Mouse (Mus musculus): ENCODE data around the gene Yes1. TPM values are rescaled to one million over a fixed set of nuclear protein-coding genes. Genes with fewer than 3 reads are reported as not detected.
"Not testable (repeated sequence)": the region's sequence is repeated elsewhere in the genome, so short reads cannot be mapped to it uniquely, and the experiment has no call there.

Yes1 gene
- polyA plus RNA-seq, 1 experiment from 2014 or later: 42.4 TPM

GRCm38 (mm10) chr5:32713703-32714467, 102.9 kb downstream of the Yes1 start:
- ATAC-seq (ENCODE audit: low read depth): peak; percentile 99
- H3K9ac ChIP-seq (ENCODE audit: low read length): peak overlapping the region; percentile 78
- H3K27me3 ChIP-seq (ENCODE audit: control insufficient read depth, insufficient read depth, low read depth, low read length): no peaks in the 10 kb centered on the region
- WGBS: under 1% methylated on average over 55 of the region's 55 CpGs
- H3K36me3 ChIP-seq (ENCODE audit: control insufficient read depth, insufficient read depth, low read length): no peaks in the 10 kb centered on the region
- H3K4me2 ChIP-seq (ENCODE audit: low read depth, low read length): peak overlapping the region; percentile 75
- H3K4me3 ChIP-seq (ENCODE audit: low read length): peak overlapping the region; percentile 72
- no peaks in the 10 kb centered on the region for H3K9me3 ChIP-seq (ENCODE audit: control insufficient read depth, low read length)
- peak overlapping the region; percentile 96 for H3K27ac ChIP-seq (ENCODE audit: low read length)
- H3K4me1 ChIP-seq (replicated peaks; ENCODE audit: control insufficient read depth, insufficient read depth, low read length): peaks cover 3% of the 10 kb centered on the region; the same call in 1 of the 2 replicates

- no peak overlapping the region for H3K4me2 ChIP-seq (ENCODE audit: low read depth, low read length)
- no peak overlapping the region for H3K27ac ChIP-seq (ENCODE audit: low read length)
- no peaks in the 10 kb centered on the region for H3K27me3 ChIP-seq (ENCODE audit: control insufficient read depth, insufficient read depth, low read depth, low read length)
- H3K9ac ChIP-seq (ENCODE audit: low read length): no peak overlapping the region
- no peak overlapping the region for H3K4me3 ChIP-seq (ENCODE audit: low read length)
- no peaks in the 10 kb centered on the region for H3K36me3 ChIP-seq (ENCODE audit: control insufficient read depth, insufficient read depth, low read length)
- WGBS: 39% methylated on average over 1 of the region's 1 CpGs
- ATAC-seq (ENCODE audit: low read depth): no peak
- H3K4me1 ChIP-seq (replicated peaks; ENCODE audit: control insufficient read depth, insufficient read depth, low read length): peaks cover 3% of the 10 kb centered on the region; the same call in 1 of the 2 replicates
- H3K9me3 ChIP-seq (ENCODE audit: control insufficient read depth, low read length): no peaks in the 10 kb centered on the region
These were observed 106.8 kb downstream of the Yes1 start for GRCm38 (mm10) chr5:32717726-32718125.

GRCm38 (mm10) chr5:32718916-32719315, 107.9 kb downstream of the Yes1 start:
- no peaks in the 10 kb centered on the region for H3K9me3 ChIP-seq (ENCODE audit: control insufficient read depth, low read length)
- no peak for ATAC-seq (ENCODE audit: low read depth)
- H3K4me2 ChIP-seq (ENCODE audit: low read depth, low read length): no peak overlapping the region
- H3K27ac ChIP-seq (ENCODE audit: low read length): no peak overlapping the region
- H3K9ac ChIP-seq (ENCODE audit: low read length): no peak overlapping the region
- no peaks in the 10 kb centered on the region for H3K27me3 ChIP-seq (ENCODE audit: control insufficient read depth, insufficient read depth, low read depth, low read length)
- 26% methylated on average over 6 of the region's 6 CpGs for WGBS
- no peaks in the 10 kb centered on the region for H3K4me1 ChIP-seq (replicated peaks; ENCODE audit: control insufficient read depth, insufficient read depth, low read length)
- H3K4me3 ChIP-seq (ENCODE audit: low read length): no peak overlapping the region
- no peaks in the 10 kb centered on the region for H3K36me3 ChIP-seq (ENCODE audit: control insufficient read depth, insufficient read depth, low read length)

GRCm38 (mm10) chr5:32720416-32720815, 109.4 kb downstream of the Yes1 start:
- no peak overlapping the region for H3K9ac ChIP-seq (ENCODE audit: low read length)
- no peaks in the 10 kb centered on the region for H3K9me3 ChIP-seq (ENCODE audit: control insufficient read depth, low read length)
- no peaks in the 10 kb centered on the region for H3K27me3 ChIP-seq (ENCODE audit: control insufficient read depth, insufficient read depth, low read depth, low read length)
- no peaks in the 10 kb centered on the region for H3K36me3 ChIP-seq (ENCODE audit: control insufficient read depth, insufficient read depth, low read length)
- no peak overlapping the region for H3K27ac ChIP-seq (ENCODE audit: low read length)
- H3K4me3 ChIP-seq (ENCODE audit: low read length): no peak overlapping the region
- H3K4me2 ChIP-seq (ENCODE audit: low read depth, low read length): no peak overlapping the region
- no peak for ATAC-seq (ENCODE audit: low read depth)
- no peaks in the 10 kb centered on the region for H3K4me1 ChIP-seq (replicated peaks; ENCODE audit: control insufficient read depth, insufficient read depth, low read length)
- WGBS: 70% methylated on average over 9 of the region's 9 CpGs

GRCm38 (mm10) chr5:32721316-32721715, 110.3 kb downstream of the Yes1 start:
- H3K9ac ChIP-seq (ENCODE audit: low read length): no peak overlapping the region
- no peaks in the 10 kb centered on the region for H3K27me3 ChIP-seq (ENCODE audit: control insufficient read depth, insufficient read depth, low read depth, low read length)
- no peak for ATAC-seq (ENCODE audit: low read depth)
- H3K4me1 ChIP-seq (replicated peaks; ENCODE audit: control insufficient read depth, insufficient read depth, low read length): no peaks in the 10 kb centered on the region
- WGBS: 58% methylated on average over 3 of the region's 3 CpGs
- H3K27ac ChIP-seq (ENCODE audit: low read length): no peak overlapping the region
- H3K4me2 ChIP-seq (ENCODE audit: low read depth, low read length): no peak overlapping the region
- no peaks in the 10 kb centered on the region for H3K9me3 ChIP-seq (ENCODE audit: control insufficient read depth, low read length)
- H3K36me3 ChIP-seq (ENCODE audit: control insufficient read depth, insufficient read depth, low read length): no peaks in the 10 kb centered on the region
- no peak overlapping the region for H3K4me3 ChIP-seq (ENCODE audit: low read length)

GRCm38 (mm10) chr5:32722263-32722662, 111.3 kb downstream of the Yes1 start:
- 66% methylated on average over 7 of the region's 7 CpGs for WGBS
- Histone ChIP-seq H3K4me1 (replicated peaks; ENCODE audit: control insufficient read depth, insufficient read depth, low read length) (no peaks in the 10 kb centered on the region), H3K27me3 (ENCODE audit: control insufficient read depth, insufficient read depth, low read depth, low read length) (no peaks in the 10 kb centered on the region), H3K4me2 (ENCODE audit: low read depth, low read length) (no peak overlapping the region), H3K36me3 (ENCODE audit: control insufficient read depth, insufficient read depth, low read length) (no peaks in the 10 kb centered on the region), H3K27ac (ENCODE audit: low read length) (no peak overlapping the region), H3K4me3 (ENCODE audit: low read length) (no peak overlapping the region), H3K9me3 (ENCODE audit: control insufficient read depth, low read length) (no peaks in the 10 kb centered on the region), H3K9ac (ENCODE audit: low read length) (no peak overlapping the region)
- no peak for ATAC-seq (ENCODE audit: low read depth)

- H3K9ac ChIP-seq (ENCODE audit: low read length); H3K36me3 ChIP-seq (ENCODE audit: control insufficient read depth, insufficient read depth, low read length); H3K27ac ChIP-seq (ENCODE audit: low read length); H3K4me1 ChIP-seq (replicated peaks; ENCODE audit: control insufficient read depth, insufficient read depth, low read length); H3K4me2 ChIP-seq (ENCODE audit: low read depth, low read length); H3K27me3 ChIP-seq (ENCODE audit: control insufficient read depth, insufficient read depth, low read depth, low read length); H3K4me3 ChIP-seq (ENCODE audit: low read length); ATAC-seq (ENCODE audit: low read depth); H3K9me3 ChIP-seq (ENCODE audit: control insufficient read depth, low read length): not testable (repeated sequence)
- 71% methylated on average over 8 of the region's 8 CpGs for WGBS
These were observed 111.7 kb downstream of the Yes1 start for GRCm38 (mm10) chr5:32722711-32723110.

GRCm38 (mm10) chr5:32723981-32724380, 113.0 kb downstream of the Yes1 start:
- no peak overlapping the region for H3K9ac ChIP-seq (ENCODE audit: low read length)
- no peaks in the 10 kb centered on the region for H3K4me1 ChIP-seq (replicated peaks; ENCODE audit: control insufficient read depth, insufficient read depth, low read length)
- WGBS: 64% methylated on average over 7 of the region's 7 CpGs
- no peak overlapping the region for H3K4me3 ChIP-seq (ENCODE audit: low read length)
- H3K9me3 ChIP-seq (ENCODE audit: control insufficient read depth, low read length): no peaks in the 10 kb centered on the region
- ATAC-seq (ENCODE audit: low read depth): no peak
- no peaks in the 10 kb centered on the region for H3K27me3 ChIP-seq (ENCODE audit: control insufficient read depth, insufficient read depth, low read depth, low read length)
- H3K4me2 ChIP-seq (ENCODE audit: low read depth, low read length): no peak overlapping the region
- H3K36me3 ChIP-seq (ENCODE audit: control insufficient read depth, insufficient read depth, low read length): no peaks in the 10 kb centered on the region
- no peak overlapping the region for H3K27ac ChIP-seq (ENCODE audit: low read length)

GRCm38 (mm10) chr5:32725397-32725796, 114.4 kb downstream of the Yes1 start:
- not testable (repeated sequence) for H3K4me2 ChIP-seq (ENCODE audit: low read depth, low read length); ATAC-seq (ENCODE audit: low read depth); H3K27ac ChIP-seq (ENCODE audit: low read length); H3K36me3 ChIP-seq (ENCODE audit: control insufficient read depth, insufficient read depth, low read length); H3K9ac ChIP-seq (ENCODE audit: low read length); H3K9me3 ChIP-seq (ENCODE audit: control insufficient read depth, low read length); H3K4me1 ChIP-seq (replicated peaks; ENCODE audit: control insufficient read depth, insufficient read depth, low read length); H3K27me3 ChIP-seq (ENCODE audit: control insufficient read depth, insufficient read depth, low read depth, low read length); H3K4me3 ChIP-seq (ENCODE audit: low read length)
- WGBS: 66% methylated on average over 3 of the region's 3 CpGs
